Mouse (Mus musculus): Measurements from ENCODE around the gene Errfi1. TPM values are rescaled to one million over a fixed set of nuclear protein-coding genes. Genes with fewer than 3 reads are reported as not detected.

Errfi1 gene
- total and polyA plus RNA-seq, 2 experiments = 259 to 661 TPM

GRCm38 (mm10) chr4:150815144-150815543 lies 38.6 kb upstream of the Errfi1 start:
- 37% methylated on average over 4 of the region's 4 CpGs for WGBS

GRCm38 (mm10) chr4:150816414-150816951 lies 37.2 kb upstream of the Errfi1 start:
- Histone ChIP-seq H3K4me1 (ENCODE audit: control insufficient read depth, insufficient read depth, low read length) (no peaks in the 10 kb centered on the region), H3K9ac (ENCODE audit: low read depth, low read length) (no peak overlapping the region), H3K27ac (replicated peaks; ENCODE audit: insufficient read depth, low read depth, low read length) (no peak overlapping the region), H3K4me3 (ENCODE audit: insufficient read depth, low read depth, low read length) (no peak overlapping the region), H3K79me2 (ENCODE audit: control insufficient read depth, insufficient read depth, low read length) (no peaks in the 10 kb centered on the region), H3K27me3 (ENCODE audit: control insufficient read depth, insufficient read depth, low read length) (no peaks in the 10 kb centered on the region), H3K36me3 (ENCODE audit: control insufficient read depth, insufficient read depth, low read length) (no peaks in the 10 kb centered on the region)
- DNase-seq (ENCODE audit: extremely low read depth, low read depth, low spot score) = no peak
- 76% methylated on average over 13 of the region's 13 CpGs for WGBS
- TF ChIP-seq POLR2A (IDR thresholded peaks at IDR 0.05; ENCODE audit: extremely low read depth, insufficient read depth, low read length) (no peak), CTCF (IDR thresholded peaks at IDR 0.05; ENCODE audit: low read depth, low read length) (no peak)

More at GRCm38 (mm10) chr4:150815144-150815543, 38.6 kb upstream of the Errfi1 start:
- no peaks in the 10 kb centered on the region for H3K4me1 ChIP-seq (ENCODE audit: control insufficient read depth, insufficient read depth, low read length)
- no peaks in the 10 kb centered on the region for H3K79me2 ChIP-seq (ENCODE audit: control insufficient read depth, insufficient read depth, low read length)
- H3K27me3 ChIP-seq (ENCODE audit: control insufficient read depth, insufficient read depth, low read length) = no peaks in the 10 kb centered on the region
- no peaks in the 10 kb centered on the region for H3K36me3 ChIP-seq (ENCODE audit: control insufficient read depth, insufficient read depth, low read length)
- no peak for DNase-seq (ENCODE audit: extremely low read depth, low read depth, low spot score)
- no peak overlapping the region for H3K27ac ChIP-seq (replicated peaks; ENCODE audit: insufficient read depth, low read depth, low read length)
- no peak overlapping the region for H3K4me3 ChIP-seq (ENCODE audit: insufficient read depth, low read depth, low read length)
- H3K9ac ChIP-seq (ENCODE audit: low read depth, low read length) = no peak overlapping the region
- TF ChIP-seq POLR2A (IDR thresholded peaks at IDR 0.05; ENCODE audit: extremely low read depth, insufficient read depth, low read length) (no peak), CTCF (IDR thresholded peaks at IDR 0.05; ENCODE audit: low read depth, low read length) (no peak)

DNA sequence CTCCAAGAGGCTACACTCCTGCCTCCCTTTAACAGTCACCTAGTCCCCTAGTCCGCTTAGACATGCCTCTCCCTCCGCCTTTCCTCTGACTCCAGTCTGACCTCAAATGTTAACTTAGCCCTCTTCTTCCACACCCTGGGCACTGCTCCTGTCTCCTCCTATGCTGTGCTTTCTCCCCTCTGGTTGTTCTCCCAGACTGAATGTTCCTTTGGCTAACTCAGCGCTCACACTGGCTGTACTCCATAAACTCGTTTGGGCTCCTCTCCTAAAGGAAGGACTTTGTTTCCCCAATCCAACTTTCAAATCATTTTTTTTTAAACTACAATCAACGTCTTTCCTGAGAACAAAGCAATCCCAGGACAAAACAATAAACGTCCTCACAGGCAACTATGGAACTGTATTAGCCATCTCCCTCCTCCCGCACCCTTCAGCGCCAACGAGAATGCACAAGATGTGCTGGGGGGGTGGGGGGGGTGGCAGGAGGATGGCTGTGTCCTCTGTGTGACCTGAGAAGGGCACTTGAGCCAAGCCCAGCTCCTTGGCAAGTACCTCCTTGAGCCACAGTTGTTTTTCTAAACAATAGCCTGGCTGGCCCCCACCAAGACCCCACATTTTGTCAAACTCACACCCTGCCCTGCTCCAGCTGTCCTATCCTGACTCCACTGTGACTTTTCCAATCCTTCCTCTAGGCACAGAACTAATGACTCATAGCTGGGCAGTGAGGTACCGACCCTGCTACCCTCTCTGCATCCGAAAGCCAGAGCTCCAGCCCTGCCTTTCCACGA lies 34.4 kb upstream of the Errfi1 start:
- no peak overlapping the region for H3K27ac ChIP-seq (replicated peaks; ENCODE audit: insufficient read depth, low read depth, low read length)
- TF ChIP-seq POLR2A (IDR thresholded peaks at IDR 0.05; ENCODE audit: extremely low read depth, insufficient read depth, low read length) (no peak), CTCF (IDR thresholded peaks at IDR 0.05; ENCODE audit: low read depth, low read length) (no peak)
- no peaks in the 10 kb centered on the region for H3K36me3 ChIP-seq (ENCODE audit: control insufficient read depth, insufficient read depth, low read length)
- H3K79me2 ChIP-seq (ENCODE audit: control insufficient read depth, insufficient read depth, low read length) = no peaks in the 10 kb centered on the region
- H3K4me3 ChIP-seq (ENCODE audit: insufficient read depth, low read depth, low read length) = no peak overlapping the region
- no peak for DNase-seq (ENCODE audit: extremely low read depth, low read depth, low spot score)
- H3K4me1 ChIP-seq (ENCODE audit: control insufficient read depth, insufficient read depth, low read length) = no peaks in the 10 kb centered on the region
- no peak overlapping the region for H3K9ac ChIP-seq (ENCODE audit: low read depth, low read length)
- WGBS = 79% methylated on average over 12 of the region's 12 CpGs
- no peaks in the 10 kb centered on the region for H3K27me3 ChIP-seq (ENCODE audit: control insufficient read depth, insufficient read depth, low read length)

DNA sequence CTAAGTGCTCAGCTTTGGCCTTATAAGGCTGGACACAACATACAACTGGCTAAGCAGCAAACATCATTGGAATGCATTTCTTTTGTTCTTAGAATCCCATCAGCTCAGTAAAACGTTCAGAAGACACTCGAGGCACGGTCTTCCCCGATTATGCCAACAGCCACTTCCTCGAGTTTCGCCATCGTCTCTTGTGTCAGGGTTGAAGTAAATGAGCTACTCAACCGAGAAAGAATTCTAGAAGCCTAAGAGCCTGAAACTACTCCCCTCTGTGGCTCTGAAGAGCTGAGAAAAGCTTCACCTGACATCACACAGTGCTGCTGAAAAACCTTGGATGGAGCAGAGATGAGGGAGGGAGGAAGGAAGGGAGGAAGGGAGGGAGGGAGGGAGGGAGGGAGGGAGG lies 32.3 kb upstream of the Errfi1 start:
- TF ChIP-seq CTCF (IDR thresholded peaks at IDR 0.05; ENCODE audit: low read depth, low read length) (no peak), POLR2A (IDR thresholded peaks at IDR 0.05; ENCODE audit: extremely low read depth, insufficient read depth, low read length) (no peak)
- no peak overlapping the region for H3K9ac ChIP-seq (ENCODE audit: low read depth, low read length)

GRCm38 (mm10) chr4:150822624-150823023 lies 31.1 kb upstream of the Errfi1 start:
- H3K79me2 ChIP-seq (ENCODE audit: control insufficient read depth, insufficient read depth, low read length) = no peaks in the 10 kb centered on the region
- 90% methylated on average over 9 of the region's 9 CpGs for WGBS
- H3K27ac ChIP-seq (replicated peaks; ENCODE audit: insufficient read depth, low read depth, low read length) = no peak overlapping the region
- H3K9ac ChIP-seq (ENCODE audit: low read depth, low read length) = no peak overlapping the region
- 0 out of 2 replicates have a peak, but pooled peaks cover 2% of the 10 kb centered on the region for H3K4me1 ChIP-seq (ENCODE audit: control insufficient read depth, insufficient read depth, low read length)
- H3K36me3 ChIP-seq (ENCODE audit: control insufficient read depth, insufficient read depth, low read length) = no peaks in the 10 kb centered on the region
- H3K27me3 ChIP-seq (ENCODE audit: control insufficient read depth, insufficient read depth, low read length) = no peaks in the 10 kb centered on the region
- DNase-seq (ENCODE audit: extremely low read depth, low read depth, low spot score) = no peak
- TF ChIP-seq CTCF (IDR thresholded peaks at IDR 0.05; ENCODE audit: low read depth, low read length) (no peak), POLR2A (IDR thresholded peaks at IDR 0.05; ENCODE audit: extremely low read depth, insufficient read depth, low read length) (no peak)
- H3K4me3 ChIP-seq (ENCODE audit: insufficient read depth, low read depth, low read length) = no peak overlapping the region

More for the DNA sequence above, 32.3 kb upstream of the Errfi1 start:
- no peaks in the 10 kb centered on the region for H3K36me3 ChIP-seq (ENCODE audit: control insufficient read depth, insufficient read depth, low read length)
- DNase-seq (ENCODE audit: extremely low read depth, low read depth, low spot score) = no peak
- no peaks in the 10 kb centered on the region for H3K27me3 ChIP-seq (ENCODE audit: control insufficient read depth, insufficient read depth, low read length)
- H3K79me2 ChIP-seq (ENCODE audit: control insufficient read depth, insufficient read depth, low read length) = no peaks in the 10 kb centered on the region
- no peak overlapping the region for H3K27ac ChIP-seq (replicated peaks; ENCODE audit: insufficient read depth, low read depth, low read length)
- no peak overlapping the region for H3K4me3 ChIP-seq (ENCODE audit: insufficient read depth, low read depth, low read length)
- H3K4me1 ChIP-seq (ENCODE audit: control insufficient read depth, insufficient read depth, low read length) = 0 out of 2 replicates have a peak, but pooled peaks cover 2% of the 10 kb centered on the region
- WGBS = 95% methylated on average over 8 of the region's 8 CpGs
